Mouse (Mus musculus) heart, embryonic 13.5 days (tissue): Measurements from ENCODE around the gene Ift27. TPM values are rescaled to one million over a fixed set of nuclear protein-coding genes. Genes with fewer than 3 reads are reported as not detected.
A peak's percentile ranks its signal among the peaks of the same experiment; 100 is the strongest.

ENCODE experiments used
- ATAC-seq: fragments of 200-750 bp; cut with Nextera tagmentation; 2 replicates; pipeline ENCODE4 v1.8.0; 2017; ENCODE audit warnings: moderate TSS enrichment; ENCODE audit not compliant: insufficient number of reproducible peaks, low FRiP score, low TSS enrichment; ENCODE audit errors: extremely low read depth
- H3K27ac ChIP-seq: fragments of 300-500 bp; sonication (generic); replicated peaks from 2 replicates; pipeline ENCODE4 v1.5.1; 2015; ENCODE audit warnings: moderate library complexity, mild to moderate bottlenecking, inconsistent platforms
- H3K27me3 ChIP-seq: fragments of 300-500 bp; sonication (generic); replicated peaks from 2 replicates; pipeline ENCODE4 v1.6.1; 2015; ENCODE audit warnings: mild to moderate bottlenecking, inconsistent platforms
- H3K36me3 ChIP-seq: fragments of 300-500 bp; sonication (generic); 2 replicates; pipeline ENCODE4 v1.6.1; 2015; ENCODE audit warnings: mild to moderate bottlenecking, inconsistent platforms
- H3K4me1 ChIP-seq: fragments of 300-500 bp; sonication (generic); 2 replicates; pipeline ENCODE4 v1.6.1; 2015; ENCODE audit warnings: inconsistent platforms
- H3K4me2 ChIP-seq: fragments of 300-500 bp; sonication (generic); 2 replicates; pipeline ENCODE4 v1.6.1; 2015; ENCODE audit warnings: inconsistent platforms, mild to moderate bottlenecking, moderate library complexity
- H3K4me3 ChIP-seq: fragments of 300-500 bp; sonication (generic); 2 replicates; pipeline ENCODE4 v1.5.1; 2015; ENCODE audit warnings: moderate library complexity, mild to moderate bottlenecking, inconsistent platforms
- H3K9ac ChIP-seq: fragments of 300-500 bp; sonication (generic); 2 replicates; pipeline ENCODE4 v1.6.1; 2015; ENCODE audit warnings: inconsistent platforms, mild to moderate bottlenecking, moderate library complexity
- H3K9me3 ChIP-seq: fragments of 300-500 bp; sonication (generic); 2 replicates; pipeline ENCODE4 v1.6.1; 2016; ENCODE audit warnings: inconsistent platforms
- WGBS: fragments of 180-500 bp; shearing (Covaris S2); methylation state at CpG from one replicate; pipeline ENCODE4 v1.1.7; 2015; ENCODE audit warnings: mixed read lengths; 5-methylcytosine and 5-hydroxymethylcytosine counted together
- polyA plus RNA-seq: library from polyadenylated mRNA; unstranded; fragments of >200 nt; fragmentation: Nextera tagmentation; extraction: Ambion mirVana; gene quantifications from 2 replicates; pipeline ENCODE4 v1.2.1, GENCODE M21; 2015

Gene Ift27
- 41.0 and 44.7 TPM in 2 replicates for polyA plus RNA-seq

GRCm38 (mm10) chr15:78173972-78174886 lies at the start of gene Ift27:
Gene Ift27 (minus strand): TSS chr15:78174107.
- H3K36me3 ChIP-seq = no peaks in the 10 kb centered on the region
- 2% methylated on average over 40 of the region's 40 CpGs for WGBS
- H3K27me3 ChIP-seq = peaks cover 12% of the 10 kb centered on the region
- peak within 1 kb of the TSS; percentile 62 for H3K27ac ChIP-seq
- peaks cover 21% of the 10 kb centered on the region for H3K4me1 ChIP-seq
- H3K4me2 ChIP-seq = peak within 1 kb of the TSS; percentile 96
- ATAC-seq = peak; percentile 96
- peak within 1 kb of the TSS; percentile 78 for H3K4me3 ChIP-seq
- no peaks in the 10 kb centered on the region for H3K9me3 ChIP-seq
- H3K9ac ChIP-seq = peak within 1 kb of the TSS; percentile 88

GRCm38 (mm10) chr15:78215269-78215668 lies 41.4 kb upstream of the Ift27 start:
- no peak for ATAC-seq
- H3K27me3 ChIP-seq = no peaks in the 10 kb centered on the region; the same call in 1 of the 2 replicates
- 67% methylated on average over 9 of the region's 9 CpGs for WGBS

GRCm38 (mm10) chr15:78211367-78211766 lies 37.5 kb upstream of the Ift27 start:
- WGBS = 64% methylated on average over 8 of the region's 8 CpGs
- no peaks in the 10 kb centered on the region for H3K36me3 ChIP-seq
- H3K9ac ChIP-seq = no peak overlapping the region
- no peak for ATAC-seq
- peaks cover 18% of the 10 kb centered on the region for H3K27me3 ChIP-seq
- H3K4me3 ChIP-seq = no peak overlapping the region
- no peak overlapping the region for H3K4me2 ChIP-seq
- H3K4me1 ChIP-seq = no peaks in the 10 kb centered on the region
- 0 out of 2 replicates have a peak, but pooled peaks cover 9% of the 10 kb centered on the region for H3K9me3 ChIP-seq
- H3K27ac ChIP-seq = no peak overlapping the region

More at GRCm38 (mm10) chr15:78215269-78215668, 41.4 kb upstream of the Ift27 start:
- Histone ChIP-seq H3K4me2 (no peak overlapping the region), H3K36me3 (no peaks in the 10 kb centered on the region), H3K4me1 (no peaks in the 10 kb centered on the region), H3K9me3 (no peaks in the 10 kb centered on the region), H3K27ac (no peak overlapping the region), H3K4me3 (no peak overlapping the region), H3K9ac (no peak overlapping the region)

- 71% methylated on average over 4 of the region's 4 CpGs for WGBS
- Histone ChIP-seq H3K27ac (no peak overlapping the region), H3K4me2 (no peak overlapping the region), H3K36me3 (no peaks in the 10 kb centered on the region), H3K4me3 (no peak overlapping the region), H3K9ac (no peak overlapping the region), H3K4me1 (no peaks in the 10 kb centered on the region), H3K27me3 (peaks cover 30% of the 10 kb centered on the region), H3K9me3 (0 out of 2 replicates have a peak, but pooled peaks cover 9% of the 10 kb centered on the region)
- ATAC-seq = no peak
These were observed 36.3 kb upstream of the Ift27 start for GRCm38 (mm10) chr15:78210203-78210602.

GRCm38 (mm10) chr15:78206312-78206711 lies 32.4 kb upstream of the Ift27 start, which contains the start of gene Pvalb:
Gene Pvalb (minus strand): TSS chr15:78206400.
- 68% methylated on average over 7 of the region's 7 CpGs for WGBS
- peaks cover 68% of the 10 kb centered on the region for H3K27me3 ChIP-seq
- no peak for ATAC-seq

GRCm38 (mm10) chr15:78205192-78205591 lies 31.3 kb upstream of the Ift27 start:
- no peak overlapping the region for H3K4me2 ChIP-seq
- no peak overlapping the region for H3K27ac ChIP-seq
- 0 out of 2 replicates have a peak, but pooled peaks cover 9% of the 10 kb centered on the region for H3K9me3 ChIP-seq
- no peak overlapping the region for H3K9ac ChIP-seq
- no peak overlapping the region for H3K4me3 ChIP-seq
- H3K4me1 ChIP-seq = peaks cover 14% of the 10 kb centered on the region
- ATAC-seq = no peak
- peaks cover 79% of the 10 kb centered on the region for H3K27me3 ChIP-seq
- 32% methylated on average over 3 of the region's 3 CpGs for WGBS
- H3K36me3 ChIP-seq = no peaks in the 10 kb centered on the region

More at GRCm38 (mm10) chr15:78206312-78206711, 32.4 kb upstream of the Ift27 start, which contains the start of gene Pvalb:
- no peak within 1 kb of the TSS for H3K27ac ChIP-seq
- no peak within 1 kb of the TSS for H3K9ac ChIP-seq
- H3K4me2 ChIP-seq = no peak within 1 kb of the TSS
- no peak within 1 kb of the TSS for H3K4me3 ChIP-seq
- no peaks in the 10 kb centered on the region for H3K36me3 ChIP-seq
- H3K4me1 ChIP-seq = peaks cover 14% of the 10 kb centered on the region
- 0 out of 2 replicates have a peak, but pooled peaks cover 9% of the 10 kb centered on the region for H3K9me3 ChIP-seq

- H3K27ac ChIP-seq = no peak overlapping the region
- whole genome bisulfite sequencing = 1% methylated on average over 41 of the region's 41 CpGs
- H3K27me3 ChIP-seq = peaks cover 88% of the 10 kb centered on the region
- peak overlapping the region; percentile 72 for H3K4me2 ChIP-seq
- peak; percentile 48; the same call in 1 of the 2 replicates for ATAC-seq
- H3K4me3 ChIP-seq = peak overlapping the region; percentile 42
- H3K4me1 ChIP-seq = peaks cover 14% of the 10 kb centered on the region
- peak overlapping the region; percentile 61 for H3K9ac ChIP-seq
- H3K9me3 ChIP-seq = 0 out of 2 replicates have a peak, but pooled peaks cover 5% of the 10 kb centered on the region
- no peaks in the 10 kb centered on the region for H3K36me3 ChIP-seq
These were observed 30.3 kb upstream of the Ift27 start for GRCm38 (mm10) chr15:78204053-78204847.

- H3K27me3 ChIP-seq = peaks cover 88% of the 10 kb centered on the region
- H3K9me3 ChIP-seq = no peaks in the 10 kb centered on the region
- H3K4me1 ChIP-seq = peaks cover 11% of the 10 kb centered on the region
- ATAC-seq = no peak
- no peak overlapping the region; the same call in 1 of the 2 replicates for H3K4me2 ChIP-seq
- H3K9ac ChIP-seq = no peak overlapping the region
- H3K36me3 ChIP-seq = no peaks in the 10 kb centered on the region
- H3K4me3 ChIP-seq = no peak overlapping the region
- H3K27ac ChIP-seq = no peak overlapping the region
- WGBS = 37% methylated on average over 28 of the region's 28 CpGs
These were observed 21.4 kb upstream of the Ift27 start for GRCm38 (mm10) chr15:78195096-78195880.

GRCm38 (mm10) chr15:78194320-78194719 lies 20.4 kb upstream of the Ift27 start:
- ATAC-seq = no peak
- Histone ChIP-seq H3K9ac (no peak overlapping the region), H3K27me3 (peaks cover 88% of the 10 kb centered on the region), H3K36me3 (no peaks in the 10 kb centered on the region), H3K27ac (no peak overlapping the region), H3K4me1 (peaks cover 11% of the 10 kb centered on the region), H3K4me2 (no peak overlapping the region), H3K9me3 (no peaks in the 10 kb centered on the region), H3K4me3 (no peak overlapping the region)
- 49% methylated on average over 3 of the region's 3 CpGs for WGBS

- H3K27me3 ChIP-seq = peaks cover 80% of the 10 kb centered on the region
- no peak overlapping the region for H3K9ac ChIP-seq
- no peaks in the 10 kb centered on the region; the same call in 1 of the 2 replicates for H3K4me1 ChIP-seq
- H3K36me3 ChIP-seq = no peaks in the 10 kb centered on the region
- no peak overlapping the region for H3K4me2 ChIP-seq
- H3K9me3 ChIP-seq = no peaks in the 10 kb centered on the region
- ATAC-seq = no peak
- 77% methylated on average over 7 of the region's 7 CpGs for WGBS
- H3K27ac ChIP-seq = no peak overlapping the region
- H3K4me3 ChIP-seq = no peak overlapping the region
These were observed 15.7 kb upstream of the Ift27 start for GRCm38 (mm10) chr15:78189636-78190035.
